Mouse (Mus musculus) left cerebral cortex, postnatal 14 days (tissue): ENCODE results near the gene Ephx4. TPM values are rescaled to one million over a fixed set of nuclear protein-coding genes. Genes with fewer than 3 reads are reported as not detected.
"Not testable (repeated sequence)": the region's sequence is repeated elsewhere in the genome, so short reads cannot be mapped to it uniquely, and the experiment has no call there.

Experiments used
- DNase-seq, 2 experiments: peaks; one replicate each; pipeline ENCODE4 v3.0.0; 2021 to 2022; ENCODE audit warnings: low spot score in 2 of 2, mixed read lengths in 1 of 2
- intact Hi-C: fragments of 180-260 bp; cut with DNase I; formaldehyde crosslinking; loops from one replicate; pipeline ENCODE4 v1.15.1; 2025
- long read RNA-seq, 2 experiments: library from polyadenylated mRNA; stranded (forward); transcript quantifications; one replicate each; pipeline ENCODE4 v2.0.0; 2021
- total RNA-seq, 2 experiments: library from RNA; stranded (reverse); gene quantifications; 2 replicates each; pipeline ENCODE4 v1.2.3; 2021

Ephx4 gene
- total RNA-seq, result 10 to 100 TPM; 71.7 to 76.4 TPM
- long read RNA-seq, experiment 1, transcript Ephx4-201 (7 exons, 1,279 nt), result major isoform, 72 of 84 reads
- long read RNA-seq, experiment 1, partial matches to known transcripts, result 2 of 84 reads
- long read RNA-seq, experiment 1, other reads (novel, unspliced or antisense), result 10 of 84 reads
- long read RNA-seq, experiment 2, transcript Ephx4-201 (7 exons, 1,279 nt), result major isoform, 52 of 58 reads
- long read RNA-seq, experiment 2, partial matches to known transcripts, result 1 of 58 reads
- long read RNA-seq, experiment 2, other reads (novel, unspliced or antisense), result 5 of 58 reads

- intact Hi-C loops, result no loop called here
Measured at GRCm38 (mm10) chr5:107402436-107402835, at the start of gene Ephx4. Ephx4 (plus strand) TSS chr5:107402736.

GRCm38 (mm10) chr5:107353981-107354380 lies 48.6 kb upstream of the Ephx4 start:
- intact Hi-C loops, result no loop called here

More at GRCm38 (mm10) chr5:107402436-107402835, at the start of gene Ephx4:
- DNase-seq, result no peak

GRCm38 (mm10) chr5:107355801-107356200 lies 46.7 kb upstream of the Ephx4 start:
- peak in 1 of 2 experiments; percentile 28 for DNase-seq
- intact Hi-C loops, result no loop called here

More at GRCm38 (mm10) chr5:107353981-107354380, 48.6 kb upstream of the Ephx4 start:
- DNase-seq, result no peak

GRCm38 (mm10) chr5:107357723-107358122 lies 44.8 kb upstream of the Ephx4 start:
- DNase-seq, result no peak
- intact Hi-C loops, result no loop called here

GRCm38 (mm10) chr5:107359395-107360053 lies 43.0 kb upstream of the Ephx4 start:
- DNase-seq, result peak; percentile 83 to 84
- intact Hi-C loops, result no loop called here

- DNase-seq, result no peak
- intact Hi-C loops, result no loop called here
Measured at GRCm38 (mm10) chr5:107360054-107360730, 42.3 kb upstream of the Ephx4 start.

- intact Hi-C loops, result no loop called here
- peak in 1 of 2 experiments; percentile 21 for DNase-seq
Measured at GRCm38 (mm10) chr5:107370040-107370439, 32.5 kb upstream of the Ephx4 start.

- intact Hi-C loops, result no loop called here
- no peak for DNase-seq
Measured at GRCm38 (mm10) chr5:107371335-107371734, 31.2 kb upstream of the Ephx4 start.

GRCm38 (mm10) chr5:107373256-107373655 lies 29.3 kb upstream of the Ephx4 start:
- DNase-seq, result no peak
- intact Hi-C loops, result no loop called here

GRCm38 (mm10) chr5:107386448-107386847 lies 16.1 kb upstream of the Ephx4 start:
- intact Hi-C loops, DNase-seq: not testable (repeated sequence)

- intact Hi-C loops, result no loop called here
- no peak for DNase-seq
Measured at GRCm38 (mm10) chr5:107387788-107388187, 14.7 kb upstream of the Ephx4 start.

- intact Hi-C loops, result no loop called here
- peak in 1 of 2 experiments; percentile 25 for DNase-seq
Measured at GRCm38 (mm10) chr5:107389373-107389772, 13.2 kb upstream of the Ephx4 start.

GRCm38 (mm10) chr5:107394437-107394836 lies 8.1 kb upstream of the Ephx4 start:
- no peak for DNase-seq
- intact Hi-C loops, result no loop called here

GRCm38 (mm10) chr5:107403011-107403946 lies 743 bp downstream of the Ephx4 start:
- intact Hi-C loops, result no loop called here
- DNase-seq, result peak; percentile 26 to 27

- peak; percentile 65 to 73 for DNase-seq
- intact Hi-C loops, result no loop called here
Measured at GRCm38 (mm10) chr5:107403947-107404684, 1.6 kb downstream of the Ephx4 start.

GRCm38 (mm10) chr5:107405361-107405760 lies 2.8 kb downstream of the Ephx4 start:
- DNase-seq, result peak; percentile 72 to 87
- intact Hi-C loops, result no loop called here

GRCm38 (mm10) chr5:107410305-107410704 lies 7.8 kb downstream of the Ephx4 start:
- intact Hi-C loops, result loop anchor here (5.0 kb wide), 1 partner anchor 87 kb away; no protein-coding TSS in a partner anchor
- no peak for DNase-seq

- DNase-seq, result no peak
- intact Hi-C loops, result loop anchor here (5.0 kb wide), 1 partner anchor 86 kb away; no protein-coding TSS in a partner anchor
Measured at GRCm38 (mm10) chr5:107411326-107411725, 8.8 kb downstream of the Ephx4 start.
